Mouse (Mus musculus): ENCODE data around the gene H2-Q7. TPM values are rescaled to one million over a fixed set of nuclear protein-coding genes. Genes with fewer than 3 reads are reported as not detected.
A peak's percentile ranks its signal among the peaks of the same experiment; 100 is the strongest.
"Not testable (repeated sequence)": the region's sequence is repeated elsewhere in the genome, so short reads cannot be mapped to it uniquely, and the experiment has no call there.

H2-Q7 gene
- 4.3 and 4.8 TPM in 2 replicates for polyA plus RNA-seq (2015; fragmentation: Nextera tagmentation; extraction: Ambion mirVana)

DNA sequence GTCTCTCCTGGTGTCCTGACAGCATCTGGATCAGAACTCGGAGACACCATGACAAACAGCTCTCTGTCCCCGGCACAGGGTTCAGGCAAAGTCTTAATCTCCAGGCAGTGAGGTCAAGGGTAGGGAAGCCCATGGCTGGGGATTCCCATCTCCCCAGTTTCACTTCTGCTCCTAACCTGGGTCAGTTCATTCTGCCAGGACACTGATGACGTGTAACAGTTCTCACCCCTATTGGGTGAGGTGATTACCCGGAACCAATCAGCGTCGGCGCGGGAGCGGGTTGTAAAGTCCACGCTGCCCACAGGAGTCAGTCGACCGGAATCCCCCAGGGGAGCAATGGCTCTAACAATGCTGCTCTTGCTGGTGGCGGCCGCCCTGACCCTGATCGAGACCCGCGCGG lies at the start of gene H2-Q7:
H2-Q7 (plus strand) TSS at position 271 of the 400 bp plus-strand sequence.
- ATAC-seq: peak; percentile 96
- WGBS: 1% methylated on average over 18 of the region's 18 CpGs

GRCm38 (mm10) chr17:35389796-35390195 lies 49.2 kb upstream of the H2-Q7 start:
- not testable (repeated sequence) for H3K36me3 ChIP-seq (ENCODE audit: control insufficient read depth, insufficient read depth, low read length); H3K4me1 ChIP-seq (ENCODE audit: control insufficient read depth, insufficient read depth, low read depth, low read length); H3K4me2 ChIP-seq (ENCODE audit: low read length); H3K27ac ChIP-seq (ENCODE audit: low read depth, low read length); H3K9me3 ChIP-seq (ENCODE audit: control insufficient read depth, low read length); H3K4me3 ChIP-seq (ENCODE audit: low read length); ATAC-seq; H3K9ac ChIP-seq (ENCODE audit: low read depth, low read length); H3K27me3 ChIP-seq (replicated peaks; ENCODE audit: control insufficient read depth, insufficient read depth, low read length)
- WGBS: 5% methylated on average over 7 of the region's 7 CpGs

More for the DNA sequence above, at the start of gene H2-Q7:
- not testable (repeated sequence) for H3K27me3 ChIP-seq (replicated peaks; ENCODE audit: control insufficient read depth, insufficient read depth, low read length); H3K9me3 ChIP-seq (ENCODE audit: control insufficient read depth, low read length); H3K4me1 ChIP-seq (ENCODE audit: control insufficient read depth, insufficient read depth, low read depth, low read length); H3K27ac ChIP-seq (ENCODE audit: low read depth, low read length); H3K36me3 ChIP-seq (ENCODE audit: control insufficient read depth, insufficient read depth, low read length)
- peak within 1 kb of the TSS; percentile 49 for H3K4me3 ChIP-seq (ENCODE audit: low read length)
- peak within 1 kb of the TSS; percentile 89 for H3K4me2 ChIP-seq (ENCODE audit: low read length)
- H3K9ac ChIP-seq (ENCODE audit: low read depth, low read length): peak within 1 kb of the TSS; percentile 65

- H3K4me3 ChIP-seq (ENCODE audit: low read length); H3K9ac ChIP-seq (ENCODE audit: low read depth, low read length); H3K27me3 ChIP-seq (replicated peaks; ENCODE audit: control insufficient read depth, insufficient read depth, low read length); H3K4me2 ChIP-seq (ENCODE audit: low read length); H3K4me1 ChIP-seq (ENCODE audit: control insufficient read depth, insufficient read depth, low read depth, low read length); H3K9me3 ChIP-seq (ENCODE audit: control insufficient read depth, low read length); H3K36me3 ChIP-seq (ENCODE audit: control insufficient read depth, insufficient read depth, low read length); ATAC-seq; H3K27ac ChIP-seq (ENCODE audit: low read depth, low read length): not testable (repeated sequence)
- WGBS: 73% methylated on average over 2 of the region's 2 CpGs
Observed at GRCm38 (mm10) chr17:35392671-35393070, 46.3 kb upstream of the H2-Q7 start.

- H3K9me3 ChIP-seq (ENCODE audit: control insufficient read depth, low read length); H3K27ac ChIP-seq (ENCODE audit: low read depth, low read length); H3K27me3 ChIP-seq (replicated peaks; ENCODE audit: control insufficient read depth, insufficient read depth, low read length); H3K4me1 ChIP-seq (ENCODE audit: control insufficient read depth, insufficient read depth, low read depth, low read length); H3K36me3 ChIP-seq (ENCODE audit: control insufficient read depth, insufficient read depth, low read length); H3K9ac ChIP-seq (ENCODE audit: low read depth, low read length): not testable (repeated sequence)
- peak overlapping the region; percentile 30 for H3K4me3 ChIP-seq (ENCODE audit: low read length)
- peak overlapping the region; percentile 51 for H3K4me2 ChIP-seq (ENCODE audit: low read length)
- peak; percentile 81 for ATAC-seq
- 2% methylated on average over 47 of the region's 75 CpGs for WGBS
Observed at GRCm38 (mm10) chr17:35393864-35394800, 44.8 kb upstream of the H2-Q7 start.

DNA sequence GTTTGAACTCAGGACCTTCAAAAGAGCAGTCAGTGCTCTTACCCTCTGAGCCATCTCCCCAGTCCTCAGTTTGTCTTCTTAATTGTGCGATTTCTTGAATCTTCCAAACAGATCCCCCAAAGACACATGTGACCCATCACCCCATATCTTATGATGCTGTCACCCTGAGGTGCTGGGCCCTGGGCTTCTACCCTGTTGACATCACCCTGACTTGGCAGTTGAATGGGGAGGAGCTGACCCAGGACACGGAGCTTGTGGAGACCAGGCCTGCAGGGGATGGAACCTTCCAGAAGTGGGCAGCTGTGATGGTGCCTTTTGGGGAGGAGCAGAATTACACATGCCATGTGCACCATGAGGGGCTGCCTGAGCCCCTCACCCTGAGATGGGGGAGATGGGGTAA lies 42.0 kb upstream of the H2-Q7 start:
- H3K36me3 ChIP-seq (ENCODE audit: control insufficient read depth, insufficient read depth, low read length); H3K9ac ChIP-seq (ENCODE audit: low read depth, low read length); H3K27me3 ChIP-seq (replicated peaks; ENCODE audit: control insufficient read depth, insufficient read depth, low read length); ATAC-seq; H3K4me3 ChIP-seq (ENCODE audit: low read length); H3K4me1 ChIP-seq (ENCODE audit: control insufficient read depth, insufficient read depth, low read depth, low read length); H3K9me3 ChIP-seq (ENCODE audit: control insufficient read depth, low read length); H3K27ac ChIP-seq (ENCODE audit: low read depth, low read length); H3K4me2 ChIP-seq (ENCODE audit: low read length): not testable (repeated sequence)
- 87% methylated on average over 2 of the region's 2 CpGs for WGBS

DNA sequence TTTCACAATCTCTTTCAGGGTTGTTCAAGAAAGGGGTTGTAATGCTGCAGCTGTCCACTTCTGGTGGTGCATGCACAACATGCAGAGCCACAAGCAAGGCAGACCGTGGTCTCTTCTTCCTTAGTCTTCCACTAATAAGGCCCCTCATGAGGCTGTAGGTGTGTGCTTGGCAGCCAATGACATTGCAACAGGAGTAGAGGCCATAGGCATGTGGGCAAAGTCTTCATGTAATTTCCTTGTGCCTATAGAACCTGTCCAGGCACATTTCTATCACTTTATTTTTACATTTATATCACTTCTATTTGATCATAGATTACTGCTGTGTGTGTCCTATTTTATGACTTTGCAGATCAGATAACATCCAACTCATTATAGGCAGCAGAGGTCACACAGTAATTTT lies 25.9 kb upstream of the H2-Q7 start:
- H3K9ac ChIP-seq (ENCODE audit: low read depth, low read length); H3K27ac ChIP-seq (ENCODE audit: low read depth, low read length); H3K4me1 ChIP-seq (ENCODE audit: control insufficient read depth, insufficient read depth, low read depth, low read length); H3K36me3 ChIP-seq (ENCODE audit: control insufficient read depth, insufficient read depth, low read length); ATAC-seq; H3K9me3 ChIP-seq (ENCODE audit: control insufficient read depth, low read length); H3K27me3 ChIP-seq (replicated peaks; ENCODE audit: control insufficient read depth, insufficient read depth, low read length); H3K4me3 ChIP-seq (ENCODE audit: low read length); H3K4me2 ChIP-seq (ENCODE audit: low read length): not testable (repeated sequence)
- WGBS: no CpG with 5 or more reads among the region's 1 CpGs

GRCm38 (mm10) chr17:35415273-35416129 lies 23.5 kb upstream of the H2-Q7 start:
- ATAC-seq: peak; percentile 91
- H3K4me2 ChIP-seq (ENCODE audit: low read length): not testable (repeated sequence)
- 62% methylated on average over 3 of the region's 10 CpGs for WGBS

DNA sequence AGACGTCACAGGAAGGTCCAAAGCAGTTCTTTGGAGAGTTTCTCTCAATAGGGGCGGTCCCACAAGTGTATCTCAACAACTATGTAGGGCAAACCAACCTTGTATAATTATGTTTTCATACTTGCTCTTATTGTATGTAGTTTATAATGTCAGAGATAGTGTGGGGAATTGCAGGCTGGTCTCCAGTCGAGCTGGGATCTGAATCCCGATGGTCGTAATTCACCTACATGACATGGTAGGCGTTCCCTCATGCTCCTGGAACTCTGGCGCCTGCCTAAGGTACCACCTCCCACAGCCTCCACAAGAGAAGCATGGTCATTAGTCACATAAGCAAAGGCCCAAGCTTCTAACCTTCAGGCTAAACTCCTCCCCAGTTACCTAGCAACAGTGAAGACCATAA lies 20.2 kb upstream of the H2-Q7 start:
- Histone ChIP-seq H3K27me3 (replicated peaks; ENCODE audit: control insufficient read depth, insufficient read depth, low read length) (peaks cover 2% of the 10 kb centered on the region; the same call in 1 of the 2 replicates), H3K9me3 (ENCODE audit: control insufficient read depth, low read length) (no peaks in the 10 kb centered on the region), H3K27ac (ENCODE audit: low read depth, low read length) (no peak overlapping the region), H3K36me3 (ENCODE audit: control insufficient read depth, insufficient read depth, low read length) (no peaks in the 10 kb centered on the region), H3K9ac (ENCODE audit: low read depth, low read length) (no peak overlapping the region), H3K4me1 (ENCODE audit: control insufficient read depth, insufficient read depth, low read depth, low read length) (no peaks in the 10 kb centered on the region), H3K4me3 (ENCODE audit: low read length) (no peak overlapping the region), H3K4me2 (ENCODE audit: low read length) (no peak overlapping the region)
- WGBS: 70% methylated on average over 7 of the region's 7 CpGs
- no peak for ATAC-seq

More at GRCm38 (mm10) chr17:35415273-35416129, 23.5 kb upstream of the H2-Q7 start:
- H3K27ac ChIP-seq (ENCODE audit: low read depth, low read length); H3K27me3 ChIP-seq (replicated peaks; ENCODE audit: control insufficient read depth, insufficient read depth, low read length); H3K36me3 ChIP-seq (ENCODE audit: control insufficient read depth, insufficient read depth, low read length); H3K4me1 ChIP-seq (ENCODE audit: control insufficient read depth, insufficient read depth, low read depth, low read length); H3K9me3 ChIP-seq (ENCODE audit: control insufficient read depth, low read length); H3K9ac ChIP-seq (ENCODE audit: low read depth, low read length); H3K4me3 ChIP-seq (ENCODE audit: low read length): not testable (repeated sequence)

GRCm38 (mm10) chr17:35419564-35419963 lies 19.4 kb upstream of the H2-Q7 start:
- not testable (repeated sequence) for H3K4me1 ChIP-seq (ENCODE audit: control insufficient read depth, insufficient read depth, low read depth, low read length); H3K9ac ChIP-seq (ENCODE audit: low read depth, low read length); H3K4me2 ChIP-seq (ENCODE audit: low read length); H3K4me3 ChIP-seq (ENCODE audit: low read length); H3K27me3 ChIP-seq (replicated peaks; ENCODE audit: control insufficient read depth, insufficient read depth, low read length); H3K36me3 ChIP-seq (ENCODE audit: control insufficient read depth, insufficient read depth, low read length); H3K9me3 ChIP-seq (ENCODE audit: control insufficient read depth, low read length); ATAC-seq; H3K27ac ChIP-seq (ENCODE audit: low read depth, low read length)
- 74% methylated on average over 4 of the region's 4 CpGs for WGBS

Measured in hindbrain, embryonic 16.5 days (tissue).